Mouse (Mus musculus) erythroblast, embryonic 14.5 days (primary cell): Measurements from ENCODE around the gene Efcab7. TPM values are rescaled to one million over a fixed set of nuclear protein-coding genes. Genes with fewer than 3 reads are reported as not detected.

Source experiments
- H3K27me3 ChIP-seq: 2 replicates; pipeline ENCODE4 v1.6.1; 2012; ENCODE audit warnings: inconsistent platforms; ENCODE audit not compliant: control insufficient read depth
- H3K36me3 ChIP-seq: 2 replicates; pipeline ENCODE4 v1.6.1; 2012; ENCODE audit warnings: mild to moderate bottlenecking, inconsistent platforms; ENCODE audit not compliant: control insufficient read depth
- H3K4me1 ChIP-seq: 2 replicates; pipeline ENCODE4 v1.6.1; 2012; ENCODE audit warnings: inconsistent platforms; ENCODE audit not compliant: control insufficient read depth
- H3K4me3 ChIP-seq: replicated peaks from 2 replicates; pipeline ENCODE3; 2012; ENCODE audit warnings: moderate library complexity, mild to moderate bottlenecking, inconsistent platforms
- H3K9me3 ChIP-seq: 2 replicates; pipeline ENCODE4 v1.6.1; 2012; ENCODE audit warnings: low read length, inconsistent platforms, mixed read lengths; ENCODE audit not compliant: control insufficient read depth
- GATA1 ChIP-seq: IDR thresholded peaks from 2 replicates; pipeline ENCODE4 v1.6.1; 2012; ENCODE audit warnings: low read length, inconsistent platforms, mixed read lengths
- TAL1 ChIP-seq: IDR thresholded peaks from 3 replicates; pipeline ENCODE4 v1.6.1; 2012; ENCODE audit warnings: low read length, inconsistent platforms, mixed read lengths
- polyA plus RNA-seq: library from polyadenylated mRNA; stranded (reverse); fragments of >175 nt; gene quantifications from 2 replicates; pipeline ENCODE4 v1.2.3, GENCODE M21; 2012

Gene Efcab7
- 0.02 TPM in 1 of 2 replicates, not detected in the other for polyA plus RNA-seq

DNA sequence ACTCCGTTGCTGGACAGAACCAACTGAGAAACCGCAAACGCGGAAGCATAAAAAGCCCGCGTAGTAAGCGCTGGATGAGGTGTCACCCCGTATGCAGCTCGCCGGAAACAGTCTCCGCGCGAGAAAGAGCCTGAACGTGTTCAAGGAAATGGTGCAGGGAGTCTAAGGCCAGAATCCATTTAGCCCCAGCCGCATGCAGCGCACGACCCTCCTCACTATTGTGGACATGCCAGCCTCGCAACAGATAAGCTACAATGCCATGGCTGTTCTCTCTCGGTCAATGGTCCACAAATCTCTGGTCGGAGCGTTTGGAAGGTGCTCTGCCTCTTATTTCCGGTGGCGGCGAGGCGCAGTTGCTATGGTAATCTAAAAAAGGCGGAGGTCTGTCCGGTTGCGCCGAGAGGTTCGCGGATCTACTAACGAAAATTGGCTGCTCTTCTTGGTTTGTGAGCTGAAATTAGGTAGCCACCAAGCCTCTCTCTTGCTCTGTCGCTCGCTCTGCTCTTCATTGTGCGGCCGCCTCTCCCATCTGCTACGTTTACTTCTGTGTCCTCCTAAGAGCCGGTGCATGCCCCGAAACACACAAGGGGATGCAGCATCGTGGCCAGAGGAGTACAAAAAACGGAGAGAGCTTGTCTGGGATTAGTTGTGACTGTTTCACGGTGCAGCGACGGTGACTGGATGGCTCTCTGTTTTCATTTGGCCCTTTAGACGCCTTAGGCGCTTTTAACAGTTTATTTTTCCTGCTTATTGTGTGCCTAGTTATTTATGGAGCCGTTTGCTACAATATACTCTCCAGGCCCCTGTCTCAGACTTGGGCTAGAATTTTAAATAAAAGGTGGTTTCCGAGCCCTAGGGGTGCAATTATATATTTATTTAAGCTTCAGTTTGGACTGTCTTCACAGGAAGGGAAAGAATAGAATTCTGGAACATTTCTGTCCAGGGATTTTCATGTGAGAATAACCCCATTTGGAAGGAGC lies at the start of gene Efcab7:
Gene Efcab7 (plus strand): TSS at position 105 of the 980 bp plus-strand sequence.
- H3K9me3 ChIP-seq = no peaks in the 10 kb centered on the region
- H3K4me3 ChIP-seq = peak within 1 kb of the TSS; percentile 69
- no peaks in the 10 kb centered on the region for H3K27me3 ChIP-seq
- TF ChIP-seq GATA1 (no peak), TAL1 (no peak)
- H3K4me1 ChIP-seq = peaks cover 18% of the 10 kb centered on the region
- H3K36me3 ChIP-seq = peaks cover 3% of the 10 kb centered on the region

DNA sequence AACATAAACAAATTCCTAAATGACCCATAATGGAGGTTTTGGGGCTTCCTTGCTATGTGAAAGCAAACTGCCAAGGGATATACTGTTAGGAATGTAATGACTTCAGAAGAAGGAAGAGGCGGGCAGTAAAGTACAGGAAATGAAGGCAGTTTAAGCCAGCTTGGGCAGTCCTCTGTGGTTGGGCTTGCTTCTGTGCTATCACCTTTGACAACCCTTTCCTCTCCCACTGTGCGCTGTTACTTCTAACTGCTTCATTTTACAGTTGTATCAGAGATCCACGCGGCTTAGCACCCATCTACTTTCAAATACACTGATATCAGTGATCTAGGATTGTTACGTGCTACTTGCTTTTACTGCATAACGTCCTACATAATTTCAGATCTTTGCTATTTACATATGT lies 36.6 kb upstream of the Efcab7 start:
- Histone ChIP-seq H3K36me3 (no peaks in the 10 kb centered on the region), H3K27me3 (no peaks in the 10 kb centered on the region), H3K4me3 (no peak overlapping the region), H3K9me3 (no peaks in the 10 kb centered on the region), H3K4me1 (no peaks in the 10 kb centered on the region)
- TF ChIP-seq TAL1 = no peak
- no peak for TF ChIP-seq GATA1

DNA sequence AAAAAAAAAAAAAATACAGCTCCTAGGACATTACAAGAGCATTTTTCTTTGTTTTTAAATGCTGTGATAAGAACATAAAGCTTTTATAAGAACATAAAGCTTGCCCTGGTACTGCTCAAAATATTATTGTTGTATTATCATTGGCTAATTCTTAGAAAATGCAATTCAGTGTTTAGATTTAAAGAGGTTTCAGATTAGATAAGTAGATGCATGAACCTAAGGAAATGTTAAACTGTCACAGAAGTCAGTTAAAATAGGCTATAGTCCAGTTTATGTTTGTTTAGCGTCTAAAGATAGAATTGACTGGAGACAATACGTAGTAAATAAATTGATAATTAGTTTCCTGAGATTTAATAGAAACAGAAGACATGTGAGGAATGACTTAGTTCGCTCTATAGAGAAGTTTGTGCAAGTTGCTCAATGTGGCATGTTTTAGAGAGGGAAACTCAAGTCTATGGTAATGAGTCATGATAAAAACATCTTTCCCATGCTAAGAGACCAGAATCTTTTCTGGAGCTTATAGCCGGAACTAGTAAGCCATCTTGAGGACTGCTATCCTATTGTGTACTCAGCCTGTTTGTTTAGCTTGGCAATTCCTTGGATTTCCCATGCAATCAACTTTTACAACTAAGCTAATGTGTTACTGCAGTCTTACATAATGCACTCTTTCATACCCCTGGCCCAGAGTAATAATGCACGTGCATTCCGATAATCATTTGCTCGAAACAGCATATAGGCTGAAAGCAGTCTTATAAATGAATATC lies 12.1 kb upstream of the Efcab7 start:
- no peak for TF ChIP-seq GATA1
- TF ChIP-seq TAL1 = no peak
- no peak overlapping the region for H3K4me3 ChIP-seq
- H3K9me3 ChIP-seq = no peaks in the 10 kb centered on the region
- no peaks in the 10 kb centered on the region for H3K27me3 ChIP-seq
- no peaks in the 10 kb centered on the region for H3K4me1 ChIP-seq
- H3K36me3 ChIP-seq = no peaks in the 10 kb centered on the region

DNA sequence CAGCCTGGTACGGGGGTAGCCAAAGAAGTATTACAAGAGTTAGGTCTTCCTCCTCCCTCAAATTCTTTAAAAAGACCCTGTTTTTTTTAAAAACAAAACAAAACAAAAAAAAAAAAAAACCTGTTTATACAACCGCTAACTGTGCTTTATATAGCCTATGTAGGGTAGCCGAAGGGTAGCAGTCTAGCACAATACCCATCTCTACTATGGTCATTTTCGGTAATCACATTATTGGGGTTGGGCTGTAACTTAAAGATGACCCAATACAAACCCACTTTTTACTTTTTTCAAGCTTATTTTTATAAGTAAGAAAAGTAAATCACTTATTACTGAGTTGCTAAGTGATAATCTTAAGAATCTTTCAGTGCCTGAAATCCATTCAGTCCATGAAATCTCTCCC lies 661 bp upstream of the Efcab7 start:
- Histone ChIP-seq H3K4me1 (peaks cover 18% of the 10 kb centered on the region), H3K4me3 (peak overlapping the region; percentile 69), H3K36me3 (peaks cover 3% of the 10 kb centered on the region), H3K9me3 (no peaks in the 10 kb centered on the region), H3K27me3 (no peaks in the 10 kb centered on the region)
- TF ChIP-seq GATA1 (no peak), TAL1 (no peak)

DNA sequence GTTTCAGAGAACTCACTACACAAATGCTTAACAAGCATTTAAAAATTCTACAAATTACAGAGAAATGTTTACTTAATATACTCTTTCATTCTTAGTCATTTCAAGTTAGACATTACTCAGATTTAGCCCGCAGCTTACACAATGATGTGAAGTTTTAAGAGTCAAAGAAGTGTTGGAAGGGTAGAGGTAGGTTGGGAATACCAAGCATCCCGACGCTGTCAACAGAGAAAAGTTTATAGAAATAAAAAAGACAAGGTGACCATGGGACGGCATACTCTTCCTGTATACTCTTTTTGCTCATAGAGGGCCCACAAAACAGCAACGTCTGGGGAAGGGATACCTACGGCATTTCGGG lies 282 bp upstream of the Efcab7 start:
- Histone ChIP-seq H3K9me3 (no peaks in the 10 kb centered on the region), H3K4me3 (peak overlapping the region; percentile 69), H3K27me3 (no peaks in the 10 kb centered on the region), H3K36me3 (peaks cover 3% of the 10 kb centered on the region), H3K4me1 (peaks cover 18% of the 10 kb centered on the region)
- TF ChIP-seq TAL1 (no peak), GATA1 (no peak)

DNA sequence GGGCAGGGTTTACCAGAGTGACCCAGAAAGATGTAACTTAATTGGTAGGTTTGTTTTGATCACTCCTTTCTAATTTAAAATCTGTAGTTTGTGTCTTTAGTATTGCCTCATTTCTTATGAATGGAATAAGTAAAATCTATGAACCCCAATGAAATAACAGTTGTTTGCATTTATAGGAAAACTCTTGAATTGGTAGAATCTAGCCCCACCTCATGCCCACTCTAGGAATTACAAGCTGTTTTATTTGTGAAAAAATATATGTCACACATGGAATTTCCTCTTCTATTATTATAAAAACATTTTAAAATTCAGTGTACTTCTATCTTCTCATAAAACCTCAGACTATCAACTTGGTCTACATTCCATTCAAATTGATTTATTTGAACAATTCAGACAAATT lies 52.9 kb downstream of the Efcab7 start:
- TF ChIP-seq GATA1 (no peak), TAL1 (no peak)
- no peaks in the 10 kb centered on the region for H3K4me1 ChIP-seq
- no peaks in the 10 kb centered on the region for H3K27me3 ChIP-seq
- no peak overlapping the region for H3K4me3 ChIP-seq
- H3K36me3 ChIP-seq = no peaks in the 10 kb centered on the region
- no peaks in the 10 kb centered on the region for H3K9me3 ChIP-seq

DNA sequence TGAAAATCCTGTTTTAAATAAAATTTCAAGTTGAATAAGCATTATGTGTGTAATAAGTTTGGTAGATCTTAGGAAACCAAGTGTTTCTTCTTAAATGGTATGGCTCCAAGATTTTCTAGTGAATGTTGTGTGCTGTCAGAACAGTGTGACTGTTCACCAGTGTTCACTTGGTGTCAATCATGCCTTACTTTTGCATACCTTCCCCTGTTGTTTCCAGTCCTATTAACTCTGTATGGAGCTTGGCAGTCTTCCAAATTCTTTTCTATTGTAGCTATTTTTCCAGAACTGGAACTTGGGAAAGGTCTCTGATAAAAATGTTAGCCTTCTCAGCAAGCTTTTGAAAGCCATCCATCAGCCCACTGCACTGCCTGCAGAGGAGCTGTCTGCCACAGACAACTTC lies 53.4 kb downstream of the Efcab7 start:
- no peaks in the 10 kb centered on the region for H3K4me1 ChIP-seq
- TF ChIP-seq GATA1 (no peak), TAL1 (no peak)
- no peaks in the 10 kb centered on the region for H3K36me3 ChIP-seq
- H3K9me3 ChIP-seq = no peaks in the 10 kb centered on the region
- no peak overlapping the region for H3K4me3 ChIP-seq
- H3K27me3 ChIP-seq = no peaks in the 10 kb centered on the region

DNA sequence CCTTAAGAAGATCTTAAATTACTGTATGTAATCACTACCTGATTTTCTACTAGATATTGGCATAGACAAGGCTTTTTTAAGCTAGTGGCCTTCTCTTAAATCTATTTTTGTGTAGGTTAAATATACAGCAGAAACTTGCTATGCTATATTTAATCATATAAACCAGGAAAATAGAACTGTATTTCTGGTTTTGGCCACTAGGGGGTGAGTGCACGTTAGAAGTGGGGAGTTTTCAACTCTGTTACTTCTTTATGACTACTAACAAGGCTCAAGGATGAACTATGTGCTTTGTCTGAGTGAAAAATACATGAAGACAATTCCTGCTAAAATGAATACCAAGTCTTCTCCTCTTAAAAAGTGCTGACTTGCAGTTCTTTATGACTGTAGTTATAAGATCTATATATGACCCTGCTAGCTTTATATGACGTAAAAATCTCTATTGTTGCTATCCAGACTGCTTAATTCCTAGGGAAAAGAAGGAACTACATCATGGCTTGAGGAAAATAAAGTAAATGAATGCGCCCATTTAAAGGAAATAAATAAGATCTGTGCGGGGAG lies 85.0 kb downstream of the Efcab7 start:
- H3K27me3 ChIP-seq = no peaks in the 10 kb centered on the region
- no peak overlapping the region for H3K4me3 ChIP-seq
- no peaks in the 10 kb centered on the region; the same call in 1 of the 2 replicates for H3K36me3 ChIP-seq
- H3K9me3 ChIP-seq = no peaks in the 10 kb centered on the region
- no peaks in the 10 kb centered on the region for H3K4me1 ChIP-seq
- TF ChIP-seq TAL1 (no peak), GATA1 (no peak)

DNA sequence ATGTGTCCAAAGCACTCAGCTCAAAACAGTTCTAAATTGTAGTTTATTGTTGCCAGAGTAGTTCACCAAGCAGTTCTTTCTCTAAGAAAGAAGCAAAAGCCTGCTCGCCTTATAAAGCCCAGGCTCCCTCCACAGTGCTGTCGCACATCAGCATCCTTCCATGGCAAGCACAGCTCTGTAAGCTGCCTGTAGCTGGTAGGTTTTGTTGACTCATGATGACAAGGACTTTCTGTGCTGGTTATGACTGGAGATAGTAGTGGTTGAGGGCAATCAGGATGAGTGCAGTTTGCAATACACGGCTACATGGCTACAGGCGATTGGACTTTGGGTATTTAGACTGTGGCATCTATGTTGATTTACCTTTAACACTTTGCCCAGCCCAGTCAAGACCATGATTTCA lies 97.4 kb downstream of the Efcab7 start:
- no peak overlapping the region for H3K4me3 ChIP-seq
- H3K4me1 ChIP-seq = peaks cover 34% of the 10 kb centered on the region
- TF ChIP-seq GATA1 (no peak), TAL1 (no peak)
- H3K36me3 ChIP-seq = no peaks in the 10 kb centered on the region
- H3K27me3 ChIP-seq = peaks cover 13% of the 10 kb centered on the region
- H3K9me3 ChIP-seq = no peaks in the 10 kb centered on the region
